Mouse (Mus musculus): Measurements from ENCODE around the gene Atp2b4. TPM values are rescaled to one million over a fixed set of nuclear protein-coding genes. Genes with fewer than 3 reads are reported as not detected.
A peak's percentile ranks its signal among the peaks of the same experiment; 100 is the strongest.

Gene Atp2b4
- total and polyA plus RNA-seq, 2 experiments: 0.86 to 2.4 TPM

GRCm38 (mm10) chr1:133656811-133657210 lies 144.0 kb downstream of the Atp2b4 start:
- WGBS: 51% methylated on average over 5 of the region's 5 CpGs
- peaks cover 38% of the 10 kb centered on the region for H3K36me3 ChIP-seq (ENCODE audit: control insufficient read depth, insufficient read depth, low read length)

GRCm38 (mm10) chr1:133653033-133653432 lies 147.8 kb downstream of the Atp2b4 start:
- Histone ChIP-seq H3K79me2 (ENCODE audit: control insufficient read depth, insufficient read depth, low read length) (peaks cover 24% of the 10 kb centered on the region), H3K36me3 (ENCODE audit: control insufficient read depth, insufficient read depth, low read length) (peaks cover 27% of the 10 kb centered on the region), H3K27ac (replicated peaks; ENCODE audit: insufficient read depth, low read depth, low read length) (no peak overlapping the region), H3K4me1 (ENCODE audit: control insufficient read depth, insufficient read depth, low read length) (peaks cover 21% of the 10 kb centered on the region), H3K27me3 (ENCODE audit: control insufficient read depth, insufficient read depth, low read length) (no peaks in the 10 kb centered on the region), H3K9ac (ENCODE audit: low read depth, low read length) (no peak overlapping the region), H3K4me3 (ENCODE audit: insufficient read depth, low read depth, low read length) (no peak overlapping the region)
- DNase-seq (ENCODE audit: extremely low read depth, low read depth, low spot score): no peak
- TF ChIP-seq POLR2A (IDR thresholded peaks at IDR 0.05; ENCODE audit: extremely low read depth, insufficient read depth, low read length) (no peak), CTCF (IDR thresholded peaks at IDR 0.05; ENCODE audit: low read depth, low read length) (no peak)
- 90% methylated on average over 1 of the region's 1 CpGs for WGBS

More at GRCm38 (mm10) chr1:133656811-133657210, 144.0 kb downstream of the Atp2b4 start:
- Histone ChIP-seq H3K79me2 (ENCODE audit: control insufficient read depth, insufficient read depth, low read length) (peaks cover 40% of the 10 kb centered on the region), H3K27ac (replicated peaks; ENCODE audit: insufficient read depth, low read depth, low read length) (no peak overlapping the region), H3K9ac (ENCODE audit: low read depth, low read length) (no peak overlapping the region), H3K4me3 (ENCODE audit: insufficient read depth, low read depth, low read length) (no peak overlapping the region), H3K4me1 (ENCODE audit: control insufficient read depth, insufficient read depth, low read length) (peaks cover 18% of the 10 kb centered on the region), H3K27me3 (ENCODE audit: control insufficient read depth, insufficient read depth, low read length) (no peaks in the 10 kb centered on the region)
- DNase-seq (ENCODE audit: extremely low read depth, low read depth, low spot score): peak; percentile 31
- no peak for TF ChIP-seq CTCF (IDR thresholded peaks at IDR 0.05; ENCODE audit: low read depth, low read length)
- no peak for TF ChIP-seq POLR2A (IDR thresholded peaks at IDR 0.05; ENCODE audit: extremely low read depth, insufficient read depth, low read length)

GRCm38 (mm10) chr1:133650288-133651055 lies 150.4 kb downstream of the Atp2b4 start:
- Histone ChIP-seq H3K4me1 (ENCODE audit: control insufficient read depth, insufficient read depth, low read length) (peaks cover 17% of the 10 kb centered on the region), H3K79me2 (ENCODE audit: control insufficient read depth, insufficient read depth, low read length) (peaks cover 22% of the 10 kb centered on the region), H3K36me3 (ENCODE audit: control insufficient read depth, insufficient read depth, low read length) (peaks cover 34% of the 10 kb centered on the region)

More at GRCm38 (mm10) chr1:133650288-133651055, 150.4 kb downstream of the Atp2b4 start:
- H3K9ac ChIP-seq (ENCODE audit: low read depth, low read length): no peak overlapping the region
- no peaks in the 10 kb centered on the region for H3K27me3 ChIP-seq (ENCODE audit: control insufficient read depth, insufficient read depth, low read length)
- H3K27ac ChIP-seq (replicated peaks; ENCODE audit: insufficient read depth, low read depth, low read length): peak overlapping the region; percentile 41; the same call in 1 of the 2 replicates
- WGBS: 48% methylated on average over 7 of the region's 7 CpGs
- H3K4me3 ChIP-seq (ENCODE audit: insufficient read depth, low read depth, low read length): no peak overlapping the region
- TF ChIP-seq CTCF (IDR thresholded peaks at IDR 0.05; ENCODE audit: low read depth, low read length): no peak
- TF ChIP-seq POLR2A (IDR thresholded peaks at IDR 0.05; ENCODE audit: extremely low read depth, insufficient read depth, low read length): no peak
- DNase-seq (ENCODE audit: extremely low read depth, low read depth, low spot score): peak; percentile 74

Other genes with a start within 250 kb of the Atp2b4 start
- gene Snrpe, start 190.8 kb downstream of the Atp2b4 start, total RNA-seq (2014; rRNA removed): 57.1 and 71.7 TPM in 2 replicates
- gene Snrpe, start 190.8 kb downstream of the Atp2b4 start, polyA plus RNA-seq (2012; rRNA removed): 12.5 and 13.3 TPM in 2 replicates
- 9.4 and 17.0 TPM in 2 replicates for gene Zbed6, start 140.2 kb downstream of the Atp2b4 start, total RNA-seq (2014; rRNA removed)
- 1.5 and 2.0 TPM in 2 replicates for gene Zbed6, start 140.2 kb downstream of the Atp2b4 start, polyA plus RNA-seq (2012; rRNA removed)
- gene Gm38394, start 139.7 kb downstream of the Atp2b4 start, total RNA-seq (2014; rRNA removed): 9.5 and 9.6 TPM in 2 replicates
- 1.2 and 1.8 TPM in 2 replicates for gene Gm38394, start 139.7 kb downstream of the Atp2b4 start, polyA plus RNA-seq (2012; rRNA removed)
- 0.28 and 0.34 TPM in 2 replicates for gene Lax1, start 110.9 kb downstream of the Atp2b4 start, total RNA-seq (2014; rRNA removed)
- gene Lax1, start 110.9 kb downstream of the Atp2b4 start, polyA plus RNA-seq (2012; rRNA removed): 0.19 and 0.27 TPM in 2 replicates
- gene Optc, start 107.0 kb upstream of the Atp2b4 start, total RNA-seq (2014; rRNA removed): not detected in 2 replicates
- not detected in 2 replicates for gene Optc, start 107.0 kb upstream of the Atp2b4 start, polyA plus RNA-seq (2012; rRNA removed)
- 6.6 and 9.3 TPM in 2 replicates for gene Prelp, start 120.4 kb upstream of the Atp2b4 start, total RNA-seq (2014; rRNA removed)
- 23.8 and 27.2 TPM in 2 replicates for gene Prelp, start 120.4 kb upstream of the Atp2b4 start, polyA plus RNA-seq (2012; rRNA removed)
- 0.46 and 0.54 TPM in 2 replicates for gene Fmod, start 236.2 kb upstream of the Atp2b4 start, total RNA-seq (2014; rRNA removed)
- gene Fmod, start 236.2 kb upstream of the Atp2b4 start, polyA plus RNA-seq (2012; rRNA removed): 0.99 and 1.6 TPM in 2 replicates